Mouse (Mus musculus) adipose tissue, adult 10 weeks (tissue): ENCODE data around the gene Fau. TPM values are rescaled to one million over a fixed set of nuclear protein-coding genes. Genes with fewer than 3 reads are reported as not detected.

Experiments
- polyA plus RNA-seq: library from polyadenylated mRNA; stranded (reverse); fragments of 350-450 nt; fragmentation: Illumina TruSeq; extraction: RNeasy Lipid Tissue Mini Kit (QIAGEN cat#74804); gene quantifications from one replicate; pipeline ENCODE4 v1.2.3, GENCODE M21; 2014; ENCODE audit warnings: low read depth, low replicate concordance

Fau gene
- polyA plus RNA-seq: 1,555 TPM

GRCm38 (mm10) chr19:6057313-6058096, at the start of gene Fau, which contains the start of gene Mrpl49:
Gene Fau (plus strand): TSS chr19:6057844.
Gene Mrpl49 (minus strand): TSS chr19:6057785.

GRCm38 (mm10) chr19:6015511-6016315, 41.9 kb upstream of the Fau start, which contains the start of gene Capn1:
Gene Capn1 (minus strand): TSS chr19:6015897.

GRCm38 (mm10) chr19:6046294-6047153, 11.1 kb upstream of the Fau start, which contains the start of gene Syvn1:
Gene Syvn1 (plus strand): TSS chr19:6046576.

GRCm38 (mm10) chr19:6061021-6061533, 3.4 kb downstream of the Fau start, which contains the start of gene Znhit2:
Gene Znhit2 (plus strand): TSS chr19:6061192.

GRCm38 (mm10) chr19:6067724-6068415, 10.2 kb downstream of the Fau start, which contains the start of gene Tm7sf2:
Gene Tm7sf2 (minus strand): TSS chr19:6068373.

GRCm38 (mm10) chr19:6076564-6077393, 19.1 kb downstream of the Fau start, which contains the start of gene Vps51:
Gene Vps51 (minus strand): TSS chr19:6077231.

GRCm38 (mm10) chr19:6079983-6080480, 22.4 kb downstream of the Fau start, which contains the start of gene Tmem262:
Gene Tmem262 (plus strand): TSS chr19:6080033.

GRCm38 (mm10) chr19:6082156-6082555, 24.5 kb downstream of the Fau start, which contains the start of gene Gm28374:
Gene Gm28374 (minus strand): TSS chr19:6082256.

GRCm38 (mm10) chr19:6084478-6085248, 27.0 kb downstream of the Fau start, which contains the start of the genes Zfpl1 and Cdca5:
Gene Zfpl1 (minus strand): TSS chr19:6084956.
Gene Cdca5 (plus strand): TSS chr19:6084983.

GRCm38 (mm10) chr19:6094119-6094518, 36.5 kb downstream of the Fau start, which contains the start of gene AC131692.1:
Gene AC131692.1 (plus strand): TSS chr19:6094419.

GRCm38 (mm10) chr19:6105586-6105985, 47.9 kb downstream of the Fau start, which contains the start of gene Naaladl1:
Gene Naaladl1 (plus strand): TSS chr19:6105782.

Other genes starting within 250 kb of the Fau start
- 8.9 TPM for gene Frmd8, start 182.6 kb upstream of the Fau start, polyA plus RNA-seq
- 18.2 TPM for gene Slc25a45, start 180.0 kb upstream of the Fau start, polyA plus RNA-seq
- gene Tigd3, start 163.7 kb upstream of the Fau start, polyA plus RNA-seq: 0.92 TPM
- gene Dpf2, start 144.8 kb upstream of the Fau start, polyA plus RNA-seq: 49.7 TPM
- 6.9 TPM for gene Cdc42ep2, start 133.0 kb upstream of the Fau start, polyA plus RNA-seq
- gene Pola2, start 93.6 kb upstream of the Fau start, polyA plus RNA-seq: 16.5 TPM
- not detected for gene Slc22a20, start 71.7 kb upstream of the Fau start, polyA plus RNA-seq
- gene Capn1, start 41.9 kb upstream of the Fau start, polyA plus RNA-seq: 67.4 TPM
- gene Syvn1, start 11.3 kb upstream of the Fau start, polyA plus RNA-seq: 75.1 TPM
- 40.4 TPM for gene Mrpl49, start 59 bp upstream of the Fau start, polyA plus RNA-seq
- 32.8 TPM for gene Znhit2, start 3.3 kb downstream of the Fau start, polyA plus RNA-seq
- 73.5 TPM for gene Tm7sf2, start 10.5 kb downstream of the Fau start, polyA plus RNA-seq
- 36.4 TPM for gene Vps51, start 19.4 kb downstream of the Fau start, polyA plus RNA-seq
- 0.74 TPM for gene Tmem262, start 22.2 kb downstream of the Fau start, polyA plus RNA-seq
- gene Gm28374, start 24.4 kb downstream of the Fau start, polyA plus RNA-seq: not detected
- 51.5 TPM for gene Zfpl1, start 27.1 kb downstream of the Fau start, polyA plus RNA-seq
- 0.98 TPM for gene Cdca5, start 27.1 kb downstream of the Fau start, polyA plus RNA-seq
- 2.4 TPM for gene AC131692.1, start 36.6 kb downstream of the Fau start, polyA plus RNA-seq
- gene Naaladl1, start 47.9 kb downstream of the Fau start, polyA plus RNA-seq: not detected
- 10.6 TPM for gene Sac3d1, start 60.8 kb downstream of the Fau start, polyA plus RNA-seq
- 20.6 TPM for gene Snx15, start 70.5 kb downstream of the Fau start, polyA plus RNA-seq
- 1.4 TPM for gene Batf2, start 83.1 kb downstream of the Fau start, polyA plus RNA-seq
- gene Arl2, start 83.7 kb downstream of the Fau start, polyA plus RNA-seq: 52.1 TPM
- gene Majin, start 126.5 kb downstream of the Fau start, polyA plus RNA-seq: 0.65 TPM
- gene Gpha2, start 168.5 kb downstream of the Fau start, polyA plus RNA-seq: 0.84 TPM
- 33.8 TPM for gene Ppp2r5b, start 178.0 kb downstream of the Fau start, polyA plus RNA-seq
- 14.8 TPM for gene Atg2a, start 183.8 kb downstream of the Fau start, polyA plus RNA-seq
- gene Ehd1, start 218.9 kb downstream of the Fau start, polyA plus RNA-seq: 53.9 TPM
- gene Cdc42bpg, start 248.6 kb downstream of the Fau start, polyA plus RNA-seq: 15.2 TPM